Mouse (Mus musculus) liver, adult 2 months (tissue): ENCODE measurements around the gene Cipc.

Experiments used
- CTCF ChIP-seq: fragments of 200-500 bp; IDR thresholded peaks from 2 replicates; pipeline ENCODE4 v1.5.1; 2011; ENCODE audit warnings: low read depth, low read length, control low read depth
- POLR2A ChIP-seq: fragments of 200-500 bp; IDR thresholded peaks from 2 replicates; pipeline ENCODE4 v1.6.1; 2011; ENCODE audit warnings: low read length, control low read depth; ENCODE audit not compliant: insufficient read depth; ENCODE audit errors: extremely low read depth

DNA sequence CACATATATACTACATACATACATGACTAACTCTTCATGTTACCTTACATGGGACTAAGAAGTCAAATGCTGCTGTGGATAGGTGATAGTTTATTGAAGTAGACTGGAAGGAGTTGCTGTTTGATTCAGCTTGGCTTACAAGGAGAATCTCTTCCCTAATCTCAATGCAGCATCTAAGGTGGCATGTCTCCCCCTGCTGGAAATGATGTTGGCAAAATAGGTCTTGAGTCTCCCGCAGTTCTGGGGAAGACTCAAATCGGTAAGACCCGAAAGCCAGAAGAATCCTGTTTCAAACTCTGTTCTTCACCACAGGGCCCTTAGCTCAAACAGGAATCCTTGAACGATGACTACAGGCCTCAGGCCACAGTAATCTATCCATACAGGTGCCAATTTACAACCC is 1.7 kb upstream of the Cipc start:
- TF ChIP-seq CTCF (peak; percentile 37), POLR2A (no peak)
